Mouse (Mus musculus) ES-E14 (cell line): ENCODE results near the gene Pgap3.

Source experiments
- HCFC1 ChIP-seq: IDR thresholded peaks from 2 replicates; pipeline ENCODE4 v1.6.1; 2012; ENCODE audit warnings: low read length, inconsistent platforms, borderline replicate concordance; ENCODE audit not compliant: insufficient read depth
- ZC3H11A ChIP-seq: IDR thresholded peaks from 2 replicates; pipeline ENCODE4 v1.6.1; 2012; ENCODE audit warnings: low read depth, mild to moderate bottlenecking, inconsistent platforms, low read length, borderline replicate concordance
- ZNF384 ChIP-seq: IDR thresholded peaks from 2 replicates; pipeline ENCODE4 v1.6.1; 2012; ENCODE audit warnings: low read depth, low read length, inconsistent platforms

DNA sequence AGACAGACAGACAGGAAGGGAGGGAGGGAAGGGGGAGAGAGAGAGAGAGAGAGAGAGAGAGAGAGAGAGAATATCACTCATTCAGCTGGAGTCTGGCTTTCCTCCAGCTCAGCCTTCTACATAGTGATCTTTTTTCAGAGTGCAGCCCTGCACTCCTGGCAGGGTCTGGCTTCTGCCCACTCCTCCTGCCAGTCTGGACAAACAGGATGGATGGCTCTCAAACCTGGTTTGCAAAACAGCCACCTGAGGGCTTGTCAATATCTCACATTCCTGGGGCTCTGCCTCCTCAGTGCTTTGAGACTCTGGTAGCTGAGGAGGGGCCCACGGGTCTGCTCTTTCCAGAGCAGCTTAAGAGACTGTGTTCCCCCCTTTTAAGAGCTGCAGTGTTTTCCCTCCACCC, 44.9 kb upstream of the Pgap3 start:
- TF ChIP-seq ZNF384: no peak
- no peak for TF ChIP-seq HCFC1
- TF ChIP-seq ZC3H11A: no peak
